Mouse (Mus musculus): ENCODE results near the gene Fkbp1b.
A peak's percentile ranks its signal among the peaks of the same experiment; 100 is the strongest.
"Not testable (repeated sequence)": the region's sequence is repeated elsewhere in the genome, so short reads cannot be mapped to it uniquely, and the experiment has no call there.

The Fkbp1b gene

GRCm38 (mm10) chr12:4841392-4841887 lies at the start of gene Fkbp1b:
TSS of gene Fkbp1b (minus strand) at chr12:4841591.
- no peak for DNase-seq (ENCODE audit: low spot score)

DNA sequence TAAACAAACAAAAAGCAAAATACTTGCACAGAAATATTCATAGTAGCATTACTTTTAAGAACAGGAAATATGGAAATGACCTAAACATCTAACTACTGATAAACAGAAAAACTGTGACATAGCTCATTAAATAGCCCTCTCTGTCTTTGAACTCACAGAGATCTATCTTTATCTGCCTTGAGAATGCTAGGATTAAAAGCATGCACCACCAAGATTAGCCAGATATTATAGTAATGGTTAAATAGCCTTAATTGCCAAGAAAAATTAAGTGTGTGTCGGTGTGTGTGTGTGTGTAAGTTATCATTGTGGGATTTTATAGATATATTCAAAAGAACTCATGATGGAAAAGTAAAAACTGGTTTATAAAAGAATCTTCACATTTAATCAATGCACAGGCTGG lies 48.5 kb upstream of the Fkbp1b start:
- DNase-seq (ENCODE audit: low spot score), result no peak

- DNase-seq (ENCODE audit: low spot score), result no peak
These were observed 47.9 kb upstream of the Fkbp1b start for GRCm38 (mm10) chr12:4889251-4889650.

GRCm38 (mm10) chr12:4888739-4889138 lies 47.3 kb upstream of the Fkbp1b start:
- no peak for DNase-seq (ENCODE audit: low spot score)

DNA sequence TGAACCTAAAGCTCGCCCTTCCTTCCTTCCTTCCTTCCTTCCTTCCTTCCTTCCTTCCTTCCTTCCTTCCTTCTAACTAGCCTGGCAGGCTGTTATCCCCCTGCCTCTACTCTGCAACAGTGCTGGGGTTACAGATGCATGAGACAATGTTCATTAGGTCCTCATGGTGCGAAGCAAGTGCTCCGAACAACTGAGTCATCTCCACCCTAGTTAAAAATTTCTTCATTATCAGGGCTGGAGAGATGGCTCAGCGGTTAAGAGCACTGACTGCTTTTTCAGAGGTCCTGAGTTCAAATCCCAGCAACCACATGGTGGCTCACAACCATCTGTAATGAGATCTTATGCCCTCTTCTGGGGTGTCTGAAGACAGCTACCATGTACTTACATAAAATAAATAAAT lies 45.2 kb upstream of the Fkbp1b start:
- not testable (repeated sequence) for DNase-seq (ENCODE audit: low spot score)

DNA sequence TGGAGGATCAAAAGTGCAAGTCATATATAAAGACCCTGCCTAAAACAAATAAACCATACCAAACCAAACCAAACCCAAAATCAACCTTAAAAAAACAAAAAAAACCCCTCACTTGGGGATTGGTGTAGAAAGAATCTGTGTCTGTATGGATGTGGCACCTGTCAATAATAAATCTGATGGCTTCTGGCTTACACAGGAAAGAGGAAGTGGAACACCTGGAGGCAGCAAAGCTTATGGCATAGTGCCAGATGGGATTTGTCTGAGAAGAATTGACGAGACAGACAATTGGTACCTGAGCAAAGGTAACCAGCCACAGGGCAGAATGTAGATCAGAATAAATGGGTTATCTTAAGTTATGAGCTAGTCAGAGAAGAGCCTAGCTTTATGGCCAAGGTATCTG lies 43.7 kb upstream of the Fkbp1b start:
- no peak for DNase-seq (ENCODE audit: low spot score)

GRCm38 (mm10) chr12:4882086-4882485 lies 40.7 kb upstream of the Fkbp1b start:
- DNase-seq (ENCODE audit: low spot score), result no peak

DNA sequence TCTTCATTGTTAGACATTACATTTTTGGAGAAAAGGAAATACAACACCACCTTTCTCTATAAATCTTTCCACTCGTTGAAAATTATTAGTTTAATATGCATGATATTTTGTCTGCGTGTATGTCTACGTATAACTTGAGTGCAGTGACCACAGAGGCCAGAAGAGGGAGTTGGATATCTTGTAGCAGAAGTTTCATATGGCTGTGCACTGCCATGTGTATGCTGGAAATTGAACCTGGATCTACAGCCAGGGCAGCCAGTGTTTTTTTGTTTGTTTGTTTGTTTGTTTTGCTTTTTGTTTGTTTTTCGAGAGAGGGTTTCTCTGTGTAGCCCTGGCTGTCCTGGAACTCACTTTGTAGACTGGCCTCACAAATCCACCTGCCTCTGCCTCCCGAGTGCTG lies 37.7 kb upstream of the Fkbp1b start:
- no peak for DNase-seq (ENCODE audit: low spot score)

GRCm38 (mm10) chr12:4878296-4878783 lies 36.9 kb upstream of the Fkbp1b start:
- no peak for DNase-seq (ENCODE audit: low spot score)

- no peak for DNase-seq (ENCODE audit: low spot score)
These were observed 34.2 kb upstream of the Fkbp1b start for GRCm38 (mm10) chr12:4875623-4876022.

GRCm38 (mm10) chr12:4874161-4874927 lies 33.0 kb upstream of the Fkbp1b start, which contains the start of gene Mfsd2b:
TSS of gene Mfsd2b (minus strand) at chr12:4874359.
- DNase-seq (ENCODE audit: low spot score), result peak; percentile 42

- DNase-seq (ENCODE audit: low spot score), result no peak
These were observed 32.1 kb upstream of the Fkbp1b start for GRCm38 (mm10) chr12:4873531-4873930.

DNA sequence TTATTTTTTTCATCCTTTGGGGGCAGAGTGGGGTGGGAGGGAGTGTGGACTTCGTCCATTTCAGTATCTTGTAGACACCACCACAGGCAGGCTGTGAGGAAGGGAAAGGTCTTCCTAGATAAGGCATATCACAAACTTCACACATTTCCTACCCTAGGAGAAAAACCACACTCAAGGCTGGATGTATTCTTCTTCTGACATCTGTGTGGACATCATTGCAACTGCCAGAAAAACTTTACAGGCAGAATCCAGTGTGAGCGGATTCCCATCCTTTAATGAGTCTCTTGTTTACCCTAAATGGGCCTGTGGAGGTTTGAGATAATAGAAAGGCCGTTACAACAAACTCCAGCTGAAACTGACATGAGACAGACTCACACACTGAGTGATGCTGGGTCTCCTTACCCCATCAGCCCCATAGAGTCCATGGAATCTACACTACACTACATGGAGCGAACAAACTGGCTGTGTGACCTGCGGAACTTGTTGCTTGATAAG lies 31.6 kb upstream of the Fkbp1b start:
- no peak for DNase-seq (ENCODE audit: low spot score)

- DNase-seq (ENCODE audit: low spot score), result no peak
These were observed 30.9 kb upstream of the Fkbp1b start for GRCm38 (mm10) chr12:4872273-4872672.

DNA sequence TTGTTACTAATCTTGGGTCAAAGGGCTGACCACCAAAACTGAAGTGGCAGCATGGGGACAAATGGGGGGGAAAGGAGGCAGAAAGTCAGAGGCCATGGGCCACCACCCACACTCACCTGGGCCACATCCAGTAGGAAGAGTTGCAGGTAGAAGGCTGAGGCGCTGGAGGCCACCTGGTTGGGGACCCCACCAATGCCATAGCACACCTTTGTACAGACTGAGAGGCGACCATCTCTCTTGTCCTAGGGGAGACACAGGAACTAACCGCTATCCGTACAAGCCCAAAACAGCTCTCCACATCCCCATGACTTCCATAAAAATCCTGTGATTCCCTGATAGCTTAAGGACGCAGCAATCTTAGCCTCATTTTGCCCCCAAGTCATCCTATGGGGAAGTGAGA lies 29.9 kb upstream of the Fkbp1b start:
- no peak for DNase-seq (ENCODE audit: low spot score)

DNA sequence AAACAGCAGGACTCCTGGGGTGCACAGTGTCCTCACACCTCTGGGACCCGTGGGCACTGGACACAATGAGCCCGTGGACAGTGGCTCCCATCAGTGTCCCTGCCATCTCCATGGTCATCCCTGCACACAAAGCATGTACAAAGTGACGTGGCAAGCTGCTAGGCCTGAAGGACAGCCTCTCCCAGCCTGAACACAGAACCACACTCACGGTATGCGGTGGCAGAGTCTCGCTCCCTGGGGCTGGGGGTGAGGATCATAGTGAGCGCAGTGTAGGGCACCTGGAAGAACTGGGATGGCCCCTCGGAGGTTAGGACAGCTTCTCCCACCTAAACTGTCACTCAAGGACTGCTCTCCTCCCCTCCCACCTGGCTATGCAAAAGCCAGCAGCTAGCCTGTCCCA lies 27.5 kb upstream of the Fkbp1b start:
- DNase-seq (ENCODE audit: low spot score), result no peak

DNA sequence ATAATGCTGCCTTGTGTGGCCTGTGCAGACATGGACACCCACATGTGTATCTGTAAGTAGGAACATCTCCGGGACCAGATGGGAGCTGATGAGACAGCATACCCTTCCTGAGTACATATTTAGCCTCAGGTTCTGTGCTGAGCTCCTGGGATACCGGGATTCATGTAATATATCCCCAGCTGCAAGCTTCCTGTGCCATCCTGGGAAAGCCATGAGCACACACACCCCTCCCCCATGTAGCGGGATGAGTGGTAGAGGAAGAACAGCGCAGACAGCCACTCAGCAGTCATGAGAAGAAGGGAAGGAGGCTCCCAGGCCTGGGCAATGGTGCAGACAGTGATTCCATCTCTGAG lies 22.9 kb upstream of the Fkbp1b start:
- DNase-seq (ENCODE audit: low spot score), result no peak

GRCm38 (mm10) chr12:4863654-4864337 lies 22.4 kb upstream of the Fkbp1b start:
- peak; percentile 29 for DNase-seq (ENCODE audit: low spot score)

DNA sequence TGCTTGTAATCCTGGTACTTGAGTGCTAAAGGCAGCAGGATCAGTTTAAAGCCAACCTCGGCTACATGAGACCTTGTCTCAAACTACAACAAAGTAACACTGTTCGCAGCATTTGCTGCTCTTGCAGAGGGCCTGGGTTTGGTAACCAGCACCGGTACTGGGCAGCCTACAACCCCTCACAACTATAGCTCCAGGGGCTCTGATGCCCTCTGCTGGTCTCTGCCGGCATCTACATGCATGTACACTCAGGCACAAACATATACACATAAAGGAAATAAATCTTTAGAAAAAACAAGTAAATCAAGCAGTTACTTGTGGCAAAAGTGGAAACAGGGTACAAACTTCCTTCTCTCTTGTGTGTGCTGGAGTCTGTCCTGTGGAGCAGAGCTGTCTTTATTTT lies 21.3 kb upstream of the Fkbp1b start:
- DNase-seq (ENCODE audit: low spot score), result no peak

GRCm38 (mm10) chr12:4859241-4859914 lies 18.0 kb upstream of the Fkbp1b start:
- no peak for DNase-seq (ENCODE audit: low spot score)

DNA sequence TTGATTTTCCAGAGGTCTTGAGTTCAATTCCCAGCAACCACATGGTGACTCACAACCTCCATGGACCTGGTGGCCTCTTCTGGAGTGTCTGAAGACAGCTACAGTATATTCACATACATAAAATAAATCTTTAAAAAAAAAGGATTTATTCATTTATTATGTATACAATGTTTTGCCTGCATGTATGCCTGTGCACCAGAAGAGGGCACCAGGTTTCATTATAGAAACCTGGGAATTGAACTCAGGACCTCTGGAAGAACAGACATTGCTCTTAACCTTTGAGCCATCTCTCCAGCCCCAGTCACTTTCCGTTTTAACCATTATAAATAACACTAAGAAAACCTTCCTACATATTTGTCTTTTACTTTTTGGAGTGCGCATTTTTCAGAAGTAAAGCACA lies 15.4 kb upstream of the Fkbp1b start:
- no peak for DNase-seq (ENCODE audit: low spot score)

DNA sequence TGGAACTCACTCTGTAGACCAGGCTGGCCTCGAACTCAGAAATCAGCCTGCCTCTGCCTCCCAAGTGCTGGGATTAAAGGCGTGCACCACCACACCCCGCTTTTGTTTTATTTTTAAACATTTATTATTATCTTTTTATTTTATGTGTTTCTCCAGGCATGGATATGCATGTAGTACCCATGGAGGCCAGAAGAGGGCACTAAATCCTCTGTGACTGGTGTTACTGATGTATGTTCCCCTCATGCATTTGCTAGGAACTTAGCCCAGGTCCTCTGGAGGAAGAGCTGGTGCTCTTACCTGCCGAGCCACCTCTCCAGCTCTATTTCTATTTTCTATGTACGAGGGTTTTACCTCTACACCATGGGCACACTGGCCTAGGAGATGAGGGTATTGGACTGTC lies 14.8 kb upstream of the Fkbp1b start:
- DNase-seq (ENCODE audit: low spot score), result no peak

GRCm38 (mm10) chr12:4843741-4844140 lies 2.4 kb upstream of the Fkbp1b start:
- peak; percentile 47 for DNase-seq (ENCODE audit: low spot score)
